Mouse (Mus musculus) hindlimb bud, embryonic 11.5 days (tissue): Measurements from ENCODE around the gene Was.
A peak's percentile ranks its signal among the peaks of the same experiment; 100 is the strongest.
"Not testable (repeated sequence)": the region's sequence is repeated elsewhere in the genome, so short reads cannot be mapped to it uniquely, and the experiment has no call there.

Experiments used
- DNase-seq: peaks from one replicate; pipeline ENCODE4 v3.0.0-alpha.2; 2012; ENCODE audit warnings: low read depth, low spot score; ENCODE audit errors: extremely low spot score

The Was gene

GRCm38 (mm10) chrX:8090346-8090953 lies at the start of gene Was:
Gene Was (minus strand): TSS chrX:8090498.
- no peak for DNase-seq

GRCm38 (mm10) chrX:8139480-8139879 lies 49.2 kb upstream of the Was start:
- no peak for DNase-seq

GRCm38 (mm10) chrX:8135886-8136285 lies 45.6 kb upstream of the Was start:
- no peak for DNase-seq

GRCm38 (mm10) chrX:8132017-8132976 lies 42.0 kb upstream of the Was start, which contains the start of gene Wdr13:
Gene Wdr13 (minus strand): TSS chrX:8132892.
- DNase-seq: peak; percentile 42

- DNase-seq: no peak
These were observed 41.1 kb upstream of the Was start for GRCm38 (mm10) chrX:8131393-8131792.

- DNase-seq: no peak
These were observed 34.9 kb upstream of the Was start for GRCm38 (mm10) chrX:8125235-8125634.

GRCm38 (mm10) chrX:8123821-8124470 lies 33.6 kb upstream of the Was start:
- no peak for DNase-seq

GRCm38 (mm10) chrX:8117264-8117663 lies 27.0 kb upstream of the Was start:
- no peak for DNase-seq

GRCm38 (mm10) chrX:8115275-8115674 lies 25.0 kb upstream of the Was start:
- no peak for DNase-seq

GRCm38 (mm10) chrX:8105019-8105418 lies 14.7 kb upstream of the Was start:
- DNase-seq: no peak

- DNase-seq: no peak
These were observed 11.9 kb upstream of the Was start for GRCm38 (mm10) chrX:8102213-8102668.

GRCm38 (mm10) chrX:8101017-8101416 lies 10.7 kb upstream of the Was start:
- DNase-seq: peak; percentile 61

- no peak for DNase-seq
These were observed 9.1 kb upstream of the Was start for GRCm38 (mm10) chrX:8099435-8099834.

- DNase-seq: peak; percentile 77
These were observed 6.5 kb upstream of the Was start for GRCm38 (mm10) chrX:8096787-8097242.

- DNase-seq: not testable (repeated sequence)
These were observed 5.9 kb upstream of the Was start for GRCm38 (mm10) chrX:8096068-8096786.

GRCm38 (mm10) chrX:8095546-8095945 lies 5.2 kb upstream of the Was start:
- DNase-seq: no peak

- DNase-seq: not testable (repeated sequence)
These were observed 653 bp upstream of the Was start for GRCm38 (mm10) chrX:8090954-8091347.

GRCm38 (mm10) chrX:8089746-8090145 lies 552 bp downstream of the Was start:
- no peak for DNase-seq

- no peak for DNase-seq
These were observed 4.7 kb downstream of the Was start for GRCm38 (mm10) chrX:8085611-8086010.

GRCm38 (mm10) chrX:8084771-8085259 lies 5.5 kb downstream of the Was start:
- no peak for DNase-seq

- DNase-seq: no peak
These were observed 15.2 kb downstream of the Was start for GRCm38 (mm10) chrX:8075104-8075503.
